Mouse (Mus musculus): ENCODE results near the gene Sec1. TPM values are rescaled to one million over a fixed set of nuclear protein-coding genes. Genes with fewer than 3 reads are reported as not detected.
"Not testable (repeated sequence)": the region's sequence is repeated elsewhere in the genome, so short reads cannot be mapped to it uniquely, and the experiment has no call there.

Sec1 gene
- total RNA-seq, 2 experiments from 2014 or later: 2.5 to 3.5 TPM

- DNase-seq (ENCODE audit: low spot score in 2 of 2): no peak
These were observed 13.0 kb downstream of the Sec1 start for GRCm38 (mm10) chr7:45681046-45681736.

GRCm38 (mm10) chr7:45679966-45680621 lies 14.1 kb downstream of the Sec1 start:
- DNase-seq (ENCODE audit: low spot score in 2 of 2): no peak

- no peak for DNase-seq (ENCODE audit: low spot score in 2 of 2)
These were observed 15.7 kb downstream of the Sec1 start for GRCm38 (mm10) chr7:45678513-45678912.

GRCm38 (mm10) chr7:45677627-45678295 lies 16.4 kb downstream of the Sec1 start:
- DNase-seq (ENCODE audit: low spot score in 2 of 2): no peak

GRCm38 (mm10) chr7:45668921-45669320 lies 25.3 kb downstream of the Sec1 start:
- DNase-seq (ENCODE audit: low spot score in 2 of 2): no peak

- DNase-seq (ENCODE audit: low spot score in 2 of 2): peak in 1 of 2 experiments; percentile 67
These were observed 26.4 kb downstream of the Sec1 start for GRCm38 (mm10) chr7:45667761-45668160.

- no peak for DNase-seq (ENCODE audit: low spot score in 2 of 2)
These were observed 28.0 kb downstream of the Sec1 start, which contains the start of gene Fut2 for GRCm38 (mm10) chr7:45666161-45666560. Gene Fut2 (minus strand): TSS chr7:45666394.

- DNase-seq (ENCODE audit: low spot score in 2 of 2): no peak
These were observed 28.7 kb downstream of the Sec1 start for GRCm38 (mm10) chr7:45665303-45666138.

- DNase-seq (ENCODE audit: low spot score in 2 of 2): not testable (repeated sequence)
These were observed 32.5 kb downstream of the Sec1 start for GRCm38 (mm10) chr7:45661702-45662101.

- no peak for DNase-seq (ENCODE audit: low spot score in 2 of 2)
These were observed 33.3 kb downstream of the Sec1 start for GRCm38 (mm10) chr7:45660746-45661478.

GRCm38 (mm10) chr7:45654424-45655047 lies 39.7 kb downstream of the Sec1 start:
- DNase-seq (ENCODE audit: low spot score in 2 of 2): no peak

- not testable (repeated sequence) for DNase-seq (ENCODE audit: low spot score in 2 of 2)
These were observed 43.7 kb downstream of the Sec1 start for GRCm38 (mm10) chr7:45650484-45650883.

- no peak for DNase-seq (ENCODE audit: low spot score in 2 of 2)
These were observed 44.9 kb downstream of the Sec1 start for GRCm38 (mm10) chr7:45649351-45649750.

- no peak for DNase-seq (ENCODE audit: low spot score in 2 of 2)
These were observed 47.5 kb downstream of the Sec1 start for GRCm38 (mm10) chr7:45646671-45647070.

- no peak for DNase-seq (ENCODE audit: low spot score in 2 of 2)
These were observed 48.6 kb downstream of the Sec1 start for GRCm38 (mm10) chr7:45645591-45645971.

- DNase-seq (ENCODE audit: low spot score in 2 of 2): no peak
These were observed 49.2 kb downstream of the Sec1 start for GRCm38 (mm10) chr7:45644872-45645590.

- peak; percentile 50 to 67 for DNase-seq (ENCODE audit: low spot score in 2 of 2)
These were observed 50.0 kb downstream of the Sec1 start for GRCm38 (mm10) chr7:45644183-45644582.

GRCm38 (mm10) chr7:45643441-45644178 lies 50.6 kb downstream of the Sec1 start:
- peak; percentile 85 to 94 for DNase-seq (ENCODE audit: low spot score in 2 of 2)
